Mouse (Mus musculus) CH12.LX (cell line): ENCODE data around the gene Slc16a12. TPM values are rescaled to one million over a fixed set of nuclear protein-coding genes. Genes with fewer than 3 reads are reported as not detected.
A peak's percentile ranks its signal among the peaks of the same experiment; 100 is the strongest.

Source experiments
- DNase-seq: peaks from one replicate; pipeline ENCODE4 v3.0.0-alpha.2; 2013; ENCODE audit errors: extremely low read depth
- H3K27ac ChIP-seq: 2 replicates; pipeline ENCODE4 v1.5.1; 2012; ENCODE audit warnings: low read depth, mild to moderate bottlenecking, control low read depth, moderate library complexity; ENCODE audit not compliant: insufficient read depth
- H3K27me3 ChIP-seq: replicated peaks from 2 replicates; pipeline ENCODE3; 2012; ENCODE audit warnings: inconsistent platforms
- H3K36me3 ChIP-seq, 2 experiments: replicated peaks in 1 of 2; 2 replicates each; pipeline versions ENCODE3 to v1.6.1; 2012; ENCODE audit warnings: inconsistent platforms in 1 of 2, low read length in 1 of 2, mild to moderate bottlenecking in 1 of 2, mixed read lengths in 1 of 2, moderate library complexity in 1 of 2; ENCODE audit not compliant: control insufficient read depth in 1 of 2, insufficient read depth in 1 of 2
- H3K4me1 ChIP-seq, 2 experiments: 2 replicates each; pipeline ENCODE4 v1.6.1; 2012; ENCODE audit warnings: inconsistent platforms in 1 of 2, moderate library complexity in 1 of 2; ENCODE audit not compliant: insufficient read depth in 2 of 2, control insufficient read depth in 1 of 2
- H3K4me2 ChIP-seq: 2 replicates; pipeline ENCODE4 v1.6.1; 2012; ENCODE audit warnings: low read depth, mild to moderate bottlenecking, control low read depth; ENCODE audit not compliant: poor library complexity, insufficient read depth, severe bottlenecking
- H3K4me3 ChIP-seq, 3 experiments: fragments of 150-350 bp in 1 of 3; sonication (generic) in 1 of 3; replicated peaks in 1 of 3; 2 replicates each; pipeline versions ENCODE3 to v1.5.1; 2011 to 2012; ENCODE audit warnings: low read depth in 2 of 3, low read length in 2 of 3, mild to moderate bottlenecking in 2 of 3, moderate library complexity in 2 of 3, control low read depth in 1 of 3, improper control_type of control experiment in 1 of 3, inconsistent platforms in 1 of 3, mixed read lengths in 1 of 3; ENCODE audit not compliant: poor library complexity in 1 of 3
- H3K79me2 ChIP-seq: replicated peaks from 2 replicates; pipeline ENCODE4 v1.6.1; 2012; ENCODE audit warnings: mild to moderate bottlenecking, moderate library complexity; ENCODE audit not compliant: control insufficient read depth, poor library complexity, insufficient read depth, severe bottlenecking; ENCODE audit errors: extremely low read depth
- H3K9ac ChIP-seq: 2 replicates; pipeline ENCODE4 v1.6.1; 2012; ENCODE audit warnings: low read depth, mild to moderate bottlenecking, control low read depth, moderate library complexity; ENCODE audit not compliant: insufficient read depth
- H3K9me3 ChIP-seq: replicated peaks from 2 replicates; pipeline ENCODE3; 2012; ENCODE audit warnings: low read length, inconsistent platforms, mixed read lengths
- BHLHE40 ChIP-seq: IDR thresholded peaks from 2 replicates; pipeline ENCODE4 v1.6.1; 2011; ENCODE audit warnings: mild to moderate bottlenecking, low read depth, low read length, improper control_type of control experiment
- CHD2 ChIP-seq: IDR thresholded peaks from 2 replicates; pipeline ENCODE4 v1.6.1; 2011; ENCODE audit warnings: low read length, improper control_type of control experiment
- CTCF ChIP-seq, 2 experiments: IDR thresholded peaks in 1 of 2; conservative IDR thresholded peaks in 1 of 2; 2 replicates each; pipeline ENCODE4 v1.5.1; 2011 to 2012; ENCODE audit warnings: low read depth in 2 of 2, low read length in 2 of 2, improper control_type of control experiment in 1 of 2, inconsistent platforms in 1 of 2, mild to moderate bottlenecking in 1 of 2, moderate library complexity in 1 of 2
- E2F4 ChIP-seq: IDR thresholded peaks from 2 replicates; pipeline ENCODE4 v1.6.1; 2011; ENCODE audit warnings: low read depth, low read length, improper control_type of control experiment; ENCODE audit not compliant: insufficient replicate concordance
- ELF1 ChIP-seq: IDR thresholded peaks from 2 replicates; pipeline ENCODE4 v1.6.1; 2014; ENCODE audit warnings: low read depth, mild to moderate bottlenecking, inconsistent platforms, low read length, improper control_type of control experiment
- EP300 ChIP-seq: IDR thresholded peaks from 2 replicates; pipeline ENCODE4 v1.6.1; 2011; ENCODE audit warnings: low read length, improper control_type of control experiment
- ETS1 ChIP-seq: conservative IDR thresholded peaks from 2 replicates; pipeline ENCODE4 v1.6.1; 2012; ENCODE audit warnings: low read depth, mild to moderate bottlenecking, inconsistent platforms, low read length, improper control_type of control experiment, moderate library complexity
- HCFC1 ChIP-seq: IDR thresholded peaks from 2 replicates; pipeline ENCODE4 v1.6.1; 2012; ENCODE audit warnings: low read depth, mild to moderate bottlenecking, inconsistent platforms, low read length, improper control_type of control experiment
- IRF4 ChIP-seq: IDR thresholded peaks from 2 replicates; pipeline ENCODE4 v1.6.1; 2014; ENCODE audit warnings: low read depth, mild to moderate bottlenecking, inconsistent platforms, low read length, improper control_type of control experiment
- JUN ChIP-seq: IDR thresholded peaks from 2 replicates; pipeline ENCODE4 v1.6.1; 2011; ENCODE audit warnings: low read depth, mild to moderate bottlenecking, low read length, improper control_type of control experiment, moderate library complexity; ENCODE audit not compliant: insufficient read depth
- JUND ChIP-seq: conservative IDR thresholded peaks from 2 replicates; pipeline ENCODE4 v1.6.1; 2011; ENCODE audit warnings: low read depth, low read length, improper control_type of control experiment
- KAT2A ChIP-seq: IDR thresholded peaks from 2 replicates; pipeline ENCODE4 v1.6.1; 2012; ENCODE audit warnings: low read length, improper control_type of control experiment, inconsistent platforms; ENCODE audit not compliant: insufficient replicate concordance
- MAFK ChIP-seq: IDR thresholded peaks from 2 replicates; pipeline ENCODE4 v1.6.1; 2011; ENCODE audit warnings: low read length, improper control_type of control experiment; ENCODE audit not compliant: insufficient replicate concordance
- MXI1 ChIP-seq: IDR thresholded peaks from 2 replicates; pipeline ENCODE4 v1.6.1; 2011; ENCODE audit warnings: mild to moderate bottlenecking, low read depth, low read length, improper control_type of control experiment
- MYC ChIP-seq: IDR thresholded peaks from 2 replicates; pipeline ENCODE4 v1.6.1; 2011; ENCODE audit warnings: low read depth, mild to moderate bottlenecking, improper control_type of control experiment, low read length
- PAX5 ChIP-seq: IDR thresholded peaks from 2 replicates; pipeline ENCODE4 v1.6.1; 2012; ENCODE audit warnings: low read length, inconsistent platforms, mixed read lengths
- POLR2A ChIP-seq: IDR thresholded peaks from 2 replicates; pipeline ENCODE4 v1.6.1; 2011; ENCODE audit warnings: low read depth, mild to moderate bottlenecking, improper control_type of control experiment, low read length
- RAD21 ChIP-seq: IDR thresholded peaks from 2 replicates; pipeline ENCODE4 v1.6.1; 2011; ENCODE audit warnings: low read depth, mild to moderate bottlenecking, low read length, improper control_type of control experiment, moderate library complexity
- SIN3A ChIP-seq: IDR thresholded peaks from 2 replicates; pipeline ENCODE4 v1.6.1; 2012; ENCODE audit warnings: low read length, improper control_type of control experiment, inconsistent platforms
- SMC3 ChIP-seq: IDR thresholded peaks from 2 replicates; pipeline ENCODE4 v1.6.1; 2011; ENCODE audit warnings: low read depth, low read length, improper control_type of control experiment
- TCF12 ChIP-seq: IDR thresholded peaks from 2 replicates; pipeline ENCODE4 v1.6.1; 2014; ENCODE audit warnings: low read depth, mild to moderate bottlenecking, inconsistent platforms, low read length, improper control_type of control experiment
- USF1 ChIP-seq: IDR thresholded peaks from 2 replicates; pipeline ENCODE4 v1.6.1; 2014; ENCODE audit warnings: low read depth, mild to moderate bottlenecking, inconsistent platforms, low read length, improper control_type of control experiment
- USF2 ChIP-seq: conservative IDR thresholded peaks from 2 replicates; pipeline ENCODE4 v1.6.1; 2011; ENCODE audit warnings: low read depth, low read length, improper control_type of control experiment
- ZKSCAN1 ChIP-seq: IDR thresholded peaks from 2 replicates; pipeline ENCODE4 v1.6.1; 2012; ENCODE audit warnings: low read depth, inconsistent platforms, low read length, improper control_type of control experiment, borderline replicate concordance
- ZMIZ1 ChIP-seq: IDR thresholded peaks from 2 replicates; pipeline ENCODE4 v1.6.1; 2012; ENCODE audit warnings: low read depth, mild to moderate bottlenecking, inconsistent platforms, low read length, improper control_type of control experiment
- dilution Hi-C: fragments of 300-500 bp; cut with MboI; formaldehyde crosslinking; loops from 2 replicates; pipeline ENCODE4 v1.14.3; 2020; ENCODE audit warnings: low sequenced_read_pairs; ENCODE audit not compliant: extremely low pct_unique_long_range_greater_than_20kb, extremely low pct_ligation_motif_present
- in situ Hi-C: fragments of 300-500 bp; cut with MboI; formaldehyde crosslinking; loops from 3 replicates; pipeline ENCODE4 v1.14.3; 2019; ENCODE audit warnings: low sequenced_read_pairs, low pct_ligation_motif_present, low pct_unique_long_range_greater_than_20kb, mixed read lengths
- polyA plus RNA-seq: library from polyadenylated mRNA; unstranded; fragments of >175 nt; gene quantifications from 2 replicates; pipeline ENCODE4 v1.2.1, GENCODE M21; 2012; ENCODE audit warnings: low read depth; ENCODE audit not compliant: insufficient read length
- total RNA-seq, 2 experiments: library from RNA; depleted of rRNA; stranded (reverse); fragments of 300-350 nt in 1 of 2; fragments of >200 nt in 1 of 2; gene quantifications; 2 replicates each; pipeline ENCODE4 v1.2.3; 2012 to 2014

The Slc16a12 gene
- total and polyA plus RNA-seq, 3 experiments = 0.08 TPM; not detected in 1

GRCm38 (mm10) chr19:34673476-34673875 is 73.6 kb downstream of the Slc16a12 start:
- H3K27ac ChIP-seq = no peak overlapping the region
- DNase-seq = no peak
- no peak overlapping the region for H3K9ac ChIP-seq
- in situ Hi-C loops (no loop called here), dilution Hi-C loops (no loop called here)
- H3K27me3 ChIP-seq = no peaks in the 10 kb centered on the region
- no peaks in the 10 kb centered on the region for H3K79me2 ChIP-seq
- no peaks in the 10 kb centered on the region for H3K36me3 ChIP-seq
- H3K4me3 ChIP-seq = no peak overlapping the region
- TF ChIP-seq JUN (no peak), E2F4 (no peak), CHD2 (no peak), USF1 (no peak), POLR2A (no peak), SIN3A (no peak), EP300 (no peak), TCF12 (no peak), MXI1 (no peak), KAT2A (no peak), BHLHE40 (no peak), CTCF (conservative IDR thresholded peaks at IDR 0.05 in 1 of 2, IDR thresholded peaks at IDR 0.05 in 1 of 2; ENCODE audit: low read depth in 2 of 2, low read length in 2 of 2) (no peak)
- no peaks in the 10 kb centered on the region for H3K4me1 ChIP-seq
- no peak overlapping the region for H3K4me2 ChIP-seq
- no peaks in the 10 kb centered on the region for H3K9me3 ChIP-seq

- no peak overlapping the region for H3K4me2 ChIP-seq
- H3K4me1 ChIP-seq = peaks cover 0 to 4% of the 10 kb centered on the region in 2 experiments; a peak in 1 of 4 replicates
- in situ Hi-C loops = loop anchor here (10.0 kb wide), 2 partner anchors 121 to 331 kb away; no protein-coding TSS in a partner anchor
- peak; percentile 67 for DNase-seq
- H3K4me3 ChIP-seq = no peak overlapping the region
- H3K27me3 ChIP-seq = no peaks in the 10 kb centered on the region
- H3K9me3 ChIP-seq = no peaks in the 10 kb centered on the region
- no peak overlapping the region for H3K27ac ChIP-seq
- H3K9ac ChIP-seq = no peak overlapping the region
- TF ChIP-seq ZKSCAN1 = no peak
- TF ChIP-seq MYC = no peak
- peak; percentile 86 for TF ChIP-seq RAD21
- no peak for TF ChIP-seq POLR2A
- no peak for TF ChIP-seq TCF12
- no peak for TF ChIP-seq CHD2
- no peak for TF ChIP-seq MAFK
- TF ChIP-seq SMC3 = peak; percentile 85
- no peak for TF ChIP-seq HCFC1
- TF ChIP-seq ELF1 = no peak
- TF ChIP-seq CTCF (conservative IDR thresholded peaks at IDR 0.05 in 1 of 2, IDR thresholded peaks at IDR 0.05 in 1 of 2; ENCODE audit: low read depth in 2 of 2, low read length in 2 of 2) = peak; percentile 88 to 90
- no peak for TF ChIP-seq MXI1
- no peak for TF ChIP-seq PAX5
- TF ChIP-seq ETS1 = no peak
- TF ChIP-seq JUN = no peak
- TF ChIP-seq JUND = no peak
- TF ChIP-seq E2F4 = peak; percentile 81; the same call in 1 of the 2 replicates
- TF ChIP-seq IRF4 = no peak
- TF ChIP-seq USF2 = no peak
- TF ChIP-seq ZMIZ1 = no peak
- no peak for TF ChIP-seq BHLHE40
- no peaks in the 10 kb centered on the region for H3K79me2 ChIP-seq
- dilution Hi-C loops = no loop called here
- no peaks in the 10 kb centered on the region for H3K36me3 ChIP-seq
Measured at GRCm38 (mm10) chr19:34666127-34666526, 81.0 kb downstream of the Slc16a12 start.
